Mouse (Mus musculus): ENCODE results near the gene Sez6.
A peak's percentile ranks its signal among the peaks of the same experiment; 100 is the strongest.

DNA sequence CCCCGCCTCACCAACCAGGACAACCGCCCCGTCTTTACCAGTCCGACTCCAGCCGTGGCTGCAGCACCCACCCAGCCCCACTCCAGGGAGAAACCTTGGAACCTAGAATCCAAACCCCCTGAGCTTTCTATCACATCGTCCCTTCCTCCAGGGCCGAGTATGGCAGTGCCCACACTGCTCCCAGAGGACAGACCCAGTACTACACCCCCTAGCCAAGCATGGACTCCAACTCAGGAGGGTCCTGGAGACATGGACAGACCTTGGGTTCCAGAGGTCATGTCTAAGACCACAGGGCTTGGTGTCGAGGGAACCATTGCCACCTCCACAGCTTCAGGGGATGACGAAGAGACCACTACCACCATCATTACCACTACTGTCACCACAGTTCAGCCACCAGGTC lies 23.1 kb downstream of the Sez6 start:
- TF ChIP-seq POLR2A (IDR thresholded peaks at IDR 0.05; ENCODE audit: borderline replicate concordance, insufficient read depth, low read length) (no peak), CTCF (IDR thresholded peaks at IDR 0.05; ENCODE audit: borderline replicate concordance, insufficient read depth, low read depth, low read length) (peak; percentile 73)
